Comparison of ENCODE assay signal across 7 mouse cellular contexts in the genomic region with DNA sequence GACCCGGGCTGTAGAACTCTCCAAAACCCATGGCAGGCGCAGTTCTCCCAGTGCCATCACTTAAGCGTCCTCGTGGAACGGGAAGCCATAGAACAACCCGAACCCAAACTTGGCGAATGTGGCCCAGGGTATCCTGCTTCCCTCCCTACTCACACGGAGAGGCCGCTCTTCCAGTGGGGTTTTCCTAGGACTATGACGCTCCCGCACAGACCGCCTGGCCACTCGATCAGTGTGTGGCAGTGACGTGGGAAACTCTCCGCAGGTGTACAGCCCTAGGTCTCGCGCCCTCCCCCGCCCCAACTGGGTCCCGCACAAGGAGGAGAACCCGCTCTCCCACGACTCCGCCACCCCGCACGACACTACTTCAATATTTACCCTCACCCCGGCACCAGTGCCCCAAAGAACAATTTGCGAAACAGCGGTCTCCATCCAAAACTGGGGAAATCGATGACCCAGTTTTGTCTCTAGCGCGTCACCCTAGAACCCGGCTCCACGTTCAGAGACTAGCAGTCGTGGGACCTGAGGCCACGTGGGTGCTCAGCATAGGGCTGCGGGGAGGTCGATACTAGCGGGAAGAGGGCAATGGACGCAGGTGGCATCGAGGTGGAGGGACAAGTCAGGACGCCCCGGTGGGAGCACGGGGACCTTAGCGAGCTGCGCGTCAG. TPM values are rescaled to one million over a fixed set of nuclear protein-coding genes. Genes with fewer than 3 reads are reported as not detected.
A peak's percentile ranks its signal among the peaks of the same experiment; 100 is the strongest.
DNase-seq lines count a peak whose midpoint lies in the region; ATAC-seq and TF ChIP-seq lines count a peak whose summit lies in the region.

No protein-coding gene starts in this region.

- DNase-seq in retina, embryonic 14.5 days (ENCODE audit: low spot score) = peak; percentile 17
- DNase-seq in retina, postnatal 1 day = no peak
- peak; percentile 28 for DNase-seq in forebrain, embryonic 14.5 days (ENCODE audit: low spot score)
- DNase-seq in liver, embryonic 11.5 days (ENCODE audit: low spot score) = no peak
- DNase-seq in stomach, postnatal 0 days (ENCODE audit: low spot score) = peak; percentile 25
- DNase-seq in frontal cortex, postnatal 36 days (ENCODE audit: low spot score in 2 of 2) = no peak
- DNase-seq in right cerebral cortex, postnatal 10 days (ENCODE audit: low spot score in 2 of 2) = no peak

- TF ChIP-seq CTCF in stomach, postnatal 0 days (IDR thresholded peaks at IDR 0.05; ENCODE audit: low read depth) = no peak

- ATAC-seq in forebrain, embryonic 14.5 days = peak; percentile 36
- no peak; the same call in 1 of the 2 replicates for ATAC-seq in liver, embryonic 11.5 days (replicated peaks; ENCODE audit: low FRiP score)
- ATAC-seq in stomach, postnatal 0 days (ENCODE audit: low FRiP score, low TSS enrichment) = no peak

- no peaks in the 10 kb centered on the region for H3K9me3 ChIP-seq in forebrain, embryonic 14.5 days (replicated peaks; ENCODE audit: control insufficient read depth, low read length)
- H3K9me3 ChIP-seq in liver, embryonic 11.5 days (ENCODE audit: control insufficient read depth, low read length) = no peaks in the 10 kb centered on the region
- H3K9me3 ChIP-seq in stomach, postnatal 0 days (ENCODE audit: control insufficient read depth, low read length) = no peaks in the 10 kb centered on the region

- TF ChIP-seq EP300 in stomach, postnatal 0 days (optimal IDR thresholded peaks at IDR 0.05) = no peak

- H3K9ac ChIP-seq in forebrain, embryonic 14.5 days (ENCODE audit: low read length) = peak overlapping the region; percentile 67
- peak overlapping the region; percentile 42; the same call in 1 of the 2 replicates for H3K9ac ChIP-seq in liver, embryonic 11.5 days (ENCODE audit: low read depth, low read length)
- peak overlapping the region; percentile 48 for H3K9ac ChIP-seq in stomach, postnatal 0 days (ENCODE audit: low read length)

- H3K4me2 ChIP-seq in forebrain, embryonic 14.5 days (ENCODE audit: low read length) = peak overlapping the region; percentile 96
- H3K4me2 ChIP-seq in liver, embryonic 11.5 days = peak overlapping the region; percentile 93
- H3K4me2 ChIP-seq in stomach, postnatal 0 days (replicated peaks; ENCODE audit: low read depth) = peak overlapping the region; percentile 87

- H3K36me3 ChIP-seq in forebrain, embryonic 14.5 days (ENCODE audit: control insufficient read depth, insufficient read depth, low read length) = no peaks in the 10 kb centered on the region
- no peaks in the 10 kb centered on the region for H3K36me3 ChIP-seq in liver, embryonic 11.5 days (ENCODE audit: control insufficient read depth, insufficient read depth, low read length)
- H3K36me3 ChIP-seq in stomach, postnatal 0 days (ENCODE audit: control insufficient read depth, insufficient read depth, low read length) = no peaks in the 10 kb centered on the region

- peaks cover 12% of the 10 kb centered on the region; the same call in 1 of the 2 replicates for H3K27me3 ChIP-seq in forebrain, embryonic 14.5 days (replicated peaks; ENCODE audit: control insufficient read depth, insufficient read depth, low read length)
- H3K27me3 ChIP-seq in liver, embryonic 11.5 days (replicated peaks; ENCODE audit: control insufficient read depth, insufficient read depth, low read length) = peaks cover 18% of the 10 kb centered on the region
- no peaks in the 10 kb centered on the region for H3K27me3 ChIP-seq in stomach, postnatal 0 days (ENCODE audit: control insufficient read depth, insufficient read depth, low read length)

- peaks cover 26% of the 10 kb centered on the region for H3K4me1 ChIP-seq in forebrain, embryonic 14.5 days (ENCODE audit: control insufficient read depth, insufficient read depth, low read length)
- peaks cover 3% of the 10 kb centered on the region for H3K4me1 ChIP-seq in liver, embryonic 11.5 days (replicated peaks; ENCODE audit: control insufficient read depth, insufficient read depth, low read length)
- H3K4me1 ChIP-seq in stomach, postnatal 0 days (replicated peaks; ENCODE audit: control insufficient read depth, insufficient read depth) = peaks cover 6% of the 10 kb centered on the region; the same call in 1 of the 2 replicates

- H3K27ac ChIP-seq in forebrain, embryonic 14.5 days (ENCODE audit: low read depth, low read length) = no peak overlapping the region
- no peak overlapping the region for H3K27ac ChIP-seq in liver, embryonic 11.5 days (ENCODE audit: low read depth, low read length)
- H3K27ac ChIP-seq in stomach, postnatal 0 days (replicated peaks) = no peak overlapping the region

- H3K4me3 ChIP-seq in forebrain, embryonic 14.5 days (ENCODE audit: low read depth, low read length) = peak overlapping the region; percentile 43
- H3K4me3 ChIP-seq in liver, embryonic 11.5 days (ENCODE audit: low read depth, low read length) = peak overlapping the region; percentile 56
- peak overlapping the region; percentile 47 for H3K4me3 ChIP-seq in stomach, postnatal 0 days (ENCODE audit: low read depth, low read length)

- 4% methylated on average over 44 of the region's 45 CpGs for WGBS in forebrain, embryonic 14.5 days
- 5% methylated on average over 45 of the region's 45 CpGs for WGBS in liver, embryonic 11.5 days
- WGBS in stomach, postnatal 0 days = 4% methylated on average over 45 of the region's 45 CpGs

RNA-seq across cellular contexts. Expression of a gene that starts 0.6 kb away (rescaled TPM):
- polyA plus RNA-seq in forebrain, embryonic 14.5 days (2014; fragmentation: Nextera tagmentation; extraction: Ambion mirVana) = 5.6 and 6.1 TPM in 2 replicates
- polyA plus RNA-seq in liver, embryonic 11.5 days (2014; fragmentation: Nextera tagmentation; extraction: Ambion mirVana) = 7.3 and 8.3 TPM in 2 replicates
- polyA plus RNA-seq in stomach, postnatal 0 days (2015; fragmentation: Nextera tagmentation; extraction: Ambion mirVana) = 0.83 and 1.2 TPM in 2 replicates

RNA-seq across cellular contexts. Expression of a gene that starts 22.3 kb away (rescaled TPM):
- 165 and 172 TPM in 2 replicates for polyA plus RNA-seq in forebrain, embryonic 14.5 days (2014; fragmentation: Nextera tagmentation; extraction: Ambion mirVana)
- 188 and 210 TPM in 2 replicates for polyA plus RNA-seq in liver, embryonic 11.5 days (2014; fragmentation: Nextera tagmentation; extraction: Ambion mirVana)
- 155 and 161 TPM in 2 replicates for polyA plus RNA-seq in stomach, postnatal 0 days (2015; fragmentation: Nextera tagmentation; extraction: Ambion mirVana)

RNA-seq across cellular contexts. Expression of a gene that starts 41.2 kb away (rescaled TPM):
- polyA plus RNA-seq in forebrain, embryonic 14.5 days (2014; fragmentation: Nextera tagmentation; extraction: Ambion mirVana) = 0.14 TPM in 1 of 2 replicates, not detected in the other
- not detected in 2 replicates for polyA plus RNA-seq in liver, embryonic 11.5 days (2014; fragmentation: Nextera tagmentation; extraction: Ambion mirVana)
- polyA plus RNA-seq in stomach, postnatal 0 days (2015; fragmentation: Nextera tagmentation; extraction: Ambion mirVana) = 0.12 and 0.24 TPM in 2 replicates

Comparison
In these comparisons a context has a peak if more than half of its experiments do, and no peak if none do; other contexts are left out.
1. DNase-seq: peak in retina, embryonic 14.5 days (single experiment), forebrain, embryonic 14.5 days (single experiment) and stomach, postnatal 0 days (single experiment); none in retina, postnatal 1 day (single experiment), liver, embryonic 11.5 days (single experiment), frontal cortex, postnatal 36 days (0 of 2) and right cerebral cortex, postnatal 10 days (0 of 2).
2. Peak in every context shown above with its lines, with median percentiles within 50 percentile points of each other: H3K4me2 ChIP-seq, H3K4me3 ChIP-seq and H3K9ac ChIP-seq.